Mouse (Mus musculus) hindbrain, embryonic 11.5 days (tissue): ENCODE data around the gene Rbfox1. TPM values are rescaled to one million over a fixed set of nuclear protein-coding genes. Genes with fewer than 3 reads are reported as not detected.

ENCODE experiments used
- ATAC-seq: fragments of 200-750 bp; cut with Nextera tagmentation; 2 replicates; pipeline ENCODE4 v1.8.0; 2017; ENCODE audit warnings: mild to moderate bottlenecking, moderate TSS enrichment, moderate library complexity; ENCODE audit not compliant: low FRiP score
- DNase-seq: peaks from one replicate; pipeline ENCODE4 v3.0.0-alpha.2; 2015; ENCODE audit warnings: low spot score
- H3K27ac ChIP-seq: fragments of 300-500 bp; sonication (generic); 2 replicates; pipeline ENCODE4 v1.5.1; 2014; ENCODE audit warnings: mild to moderate bottlenecking, low read depth, low read length
- H3K27me3 ChIP-seq: fragments of 300-500 bp; sonication (generic); 2 replicates; pipeline ENCODE4 v1.6.1; 2014; ENCODE audit warnings: mild to moderate bottlenecking, low read length, moderate library complexity, mixed read lengths; ENCODE audit not compliant: control insufficient read depth, insufficient read depth
- H3K36me3 ChIP-seq: fragments of 300-500 bp; sonication (generic); 2 replicates; pipeline ENCODE4 v1.6.1; 2014; ENCODE audit warnings: mild to moderate bottlenecking, low read length, moderate library complexity, mixed read lengths; ENCODE audit not compliant: control insufficient read depth, insufficient read depth
- H3K4me1 ChIP-seq: fragments of 300-500 bp; sonication (generic); replicated peaks from 2 replicates; pipeline ENCODE4 v1.6.1; 2014; ENCODE audit warnings: low read length, mixed read lengths; ENCODE audit not compliant: control insufficient read depth, insufficient read depth
- H3K4me2 ChIP-seq: fragments of 300-500 bp; sonication (generic); replicated peaks from 2 replicates; pipeline ENCODE4 v1.6.1; 2014; ENCODE audit warnings: mild to moderate bottlenecking, low read depth, low read length
- H3K4me3 ChIP-seq: fragments of 300-500 bp; sonication (generic); 2 replicates; pipeline ENCODE4 v1.5.1; 2014; ENCODE audit warnings: low read depth, low read length
- H3K9ac ChIP-seq: fragments of 300-500 bp; sonication (generic); 2 replicates; pipeline ENCODE4 v1.6.1; 2014; ENCODE audit warnings: low read depth, low read length
- H3K9me3 ChIP-seq: fragments of 300-500 bp; sonication (generic); 2 replicates; pipeline ENCODE4 v1.6.1; 2016; ENCODE audit warnings: low read length; ENCODE audit not compliant: control insufficient read depth
- WGBS: fragments of 180-500 bp; shearing (Covaris S2); extraction: QIAGEN DNeasy Blood & Tissue Kit; methylation state at CpG from one replicate; pipeline ENCODE4 v1.1.7; 2014; 5-methylcytosine and 5-hydroxymethylcytosine counted together
- polyA plus RNA-seq: library from polyadenylated mRNA; unstranded; fragments of >200 nt; fragmentation: Nextera tagmentation; extraction: Ambion mirVana; gene quantifications from 2 replicates; pipeline ENCODE4 v1.2.1, GENCODE M21; 2014

The Rbfox1 gene
- polyA plus RNA-seq, 1 experiment from 2014 or later = 20.3 TPM

DNA sequence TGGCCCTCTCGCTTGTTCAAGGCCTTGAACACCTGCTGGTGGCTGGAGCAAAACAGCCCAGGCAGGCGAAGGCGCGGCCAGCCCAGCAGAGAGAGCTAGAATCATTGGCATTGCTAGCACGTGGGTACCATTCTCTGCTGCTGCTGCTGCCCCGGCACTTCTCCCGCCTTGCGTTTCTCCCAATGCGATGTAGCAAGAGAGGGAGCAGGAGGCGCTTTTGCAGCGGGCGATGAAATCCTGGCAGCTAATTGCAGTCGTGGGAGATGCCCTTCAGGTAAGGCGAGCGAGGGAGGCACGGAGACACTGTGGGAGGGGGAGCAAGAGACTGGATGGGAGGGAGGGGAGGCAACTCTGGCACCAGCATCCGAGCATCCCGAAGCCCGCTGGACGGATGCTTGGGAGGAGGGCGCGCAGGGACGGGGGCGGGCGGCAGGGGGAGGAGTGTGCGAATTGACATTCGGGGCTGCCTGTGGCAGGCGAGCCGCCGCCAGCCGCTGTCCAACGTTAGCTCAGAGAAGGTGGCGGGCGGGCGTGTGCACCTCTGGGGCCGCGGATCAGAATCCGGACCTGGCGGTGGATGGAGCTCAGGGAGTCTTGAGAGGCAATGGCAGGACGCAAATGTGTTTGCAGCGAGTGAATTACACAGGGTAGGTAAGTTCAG is 463.6 kb downstream of the Rbfox1 start:
- Histone ChIP-seq H3K36me3 (no peaks in the 10 kb centered on the region), H3K4me1 (peaks cover 3% of the 10 kb centered on the region; the same call in 1 of the 2 replicates), H3K27me3 (peaks cover 10% of the 10 kb centered on the region), H3K9ac (peak overlapping the region; percentile 59), H3K4me3 (peak overlapping the region; percentile 42), H3K4me2 (peak overlapping the region; percentile 71), H3K27ac (no peak overlapping the region; the same call in 1 of the 2 replicates), H3K9me3 (no peaks in the 10 kb centered on the region)
- under 1% methylated on average over 41 of the region's 41 CpGs for WGBS
- DNase-seq = peak; percentile 67
- ATAC-seq = peak; percentile 83

DNA sequence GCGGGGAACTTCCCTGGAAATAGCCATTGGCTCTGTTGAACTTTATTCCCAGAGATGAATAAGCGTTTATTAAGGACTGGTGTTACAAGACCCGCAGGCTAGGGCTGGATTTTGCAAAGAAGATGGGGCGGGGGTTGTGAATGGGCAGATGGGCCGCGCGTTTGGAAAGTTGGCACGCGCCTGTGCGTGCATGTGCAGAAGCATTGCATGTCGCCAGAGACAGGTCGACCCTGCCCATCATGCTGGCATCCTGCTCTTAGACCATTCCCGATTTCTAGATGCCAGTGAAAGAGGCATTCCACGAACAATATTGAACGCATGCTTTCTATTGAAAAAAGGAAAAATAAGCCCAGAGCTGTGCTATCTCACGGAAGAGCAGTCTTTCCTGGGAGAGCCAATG is 464.2 kb downstream of the Rbfox1 start:
- peak overlapping the region; percentile 42 for H3K4me3 ChIP-seq
- WGBS = 29% methylated on average over 16 of the region's 16 CpGs
- no peaks in the 10 kb centered on the region for H3K9me3 ChIP-seq
- H3K27me3 ChIP-seq = peaks cover 10% of the 10 kb centered on the region
- DNase-seq = no peak
- 0 out of 2 replicates have a peak, but pooled peaks have one; percentile 18 for ATAC-seq
- H3K36me3 ChIP-seq = no peaks in the 10 kb centered on the region
- peak overlapping the region; percentile 71 for H3K4me2 ChIP-seq
- peaks cover 3% of the 10 kb centered on the region; the same call in 1 of the 2 replicates for H3K4me1 ChIP-seq
- no peak overlapping the region for H3K27ac ChIP-seq
- H3K9ac ChIP-seq = peak overlapping the region; percentile 59; the same call in 1 of the 2 replicates

DNA sequence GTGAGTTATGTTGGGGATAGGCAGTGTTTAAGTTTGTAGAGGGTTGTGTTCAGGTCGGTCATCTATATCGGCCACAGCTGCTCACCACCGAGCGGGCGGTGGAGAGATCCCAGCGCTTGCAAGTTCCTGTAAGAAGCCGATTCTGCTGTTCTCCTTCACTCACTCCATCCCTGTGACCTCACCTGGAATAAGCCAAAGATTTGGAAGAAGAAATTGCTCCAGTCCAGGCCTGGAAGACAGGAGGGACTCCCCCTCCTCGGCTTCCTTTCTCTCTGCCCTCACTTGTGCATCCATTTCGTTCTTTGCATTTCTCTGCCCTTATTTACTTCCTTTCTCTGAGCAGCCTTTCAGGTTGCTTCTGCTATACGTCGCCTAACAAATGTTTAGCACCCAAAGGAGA is 465.1 kb downstream of the Rbfox1 start:
- H3K27me3 ChIP-seq = peaks cover 10% of the 10 kb centered on the region
- DNase-seq (no peak), ATAC-seq (no peak)
- no peak overlapping the region for H3K4me3 ChIP-seq
- H3K4me2 ChIP-seq = no peak overlapping the region
- no peak overlapping the region for H3K9ac ChIP-seq
- no peak overlapping the region for H3K27ac ChIP-seq
- H3K9me3 ChIP-seq = no peaks in the 10 kb centered on the region
- no peaks in the 10 kb centered on the region for H3K36me3 ChIP-seq
- H3K4me1 ChIP-seq = peaks cover 3% of the 10 kb centered on the region; the same call in 1 of the 2 replicates
- WGBS = 89% methylated on average over 11 of the region's 11 CpGs

DNA sequence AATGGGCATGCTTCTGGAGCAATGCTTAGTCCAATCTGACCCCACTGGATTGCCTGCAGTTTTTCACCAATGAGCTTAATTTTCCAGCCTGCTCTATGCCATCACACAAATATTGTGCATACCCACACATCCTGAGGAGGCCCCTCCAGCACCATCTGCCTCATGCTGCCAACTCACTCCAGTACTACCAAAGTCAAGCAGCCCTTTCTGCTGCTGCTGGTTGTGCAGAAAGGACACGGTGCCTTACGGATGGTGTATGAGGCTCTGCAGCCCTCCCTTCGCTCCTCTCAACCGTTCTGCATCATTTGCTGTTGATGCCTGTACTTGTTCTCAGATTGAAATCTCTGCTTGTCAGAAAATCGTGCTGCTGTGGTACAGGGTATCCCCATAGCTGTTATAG is 468.0 kb downstream of the Rbfox1 start:
- Histone ChIP-seq H3K27ac (no peak overlapping the region), H3K4me2 (no peak overlapping the region), H3K4me1 (peaks cover 3% of the 10 kb centered on the region; the same call in 1 of the 2 replicates), H3K9me3 (no peaks in the 10 kb centered on the region), H3K27me3 (peaks cover 7% of the 10 kb centered on the region), H3K9ac (no peak overlapping the region), H3K4me3 (no peak overlapping the region), H3K36me3 (no peaks in the 10 kb centered on the region)
- no peak for ATAC-seq
- WGBS = 87% methylated on average over 5 of the region's 5 CpGs
- no peak for DNase-seq

DNA sequence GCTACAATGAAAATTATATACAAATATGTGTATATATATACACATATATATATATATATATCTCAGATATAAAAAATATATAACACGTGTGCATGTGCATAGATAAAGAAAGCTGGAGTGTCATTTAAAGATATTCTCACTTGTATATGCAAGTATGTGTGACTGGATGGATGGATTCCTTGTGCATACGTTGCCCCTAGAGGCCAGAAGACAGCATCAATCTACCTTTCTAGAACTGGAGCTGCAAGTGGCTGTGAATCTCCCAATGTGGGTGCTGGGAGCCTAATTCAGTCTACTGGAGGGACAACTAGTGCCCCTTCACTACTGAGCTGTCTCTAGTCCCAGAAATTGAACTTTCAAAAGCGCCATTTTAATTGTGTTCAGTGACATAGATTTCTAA is 471.8 kb downstream of the Rbfox1 start:
- no peak for DNase-seq
- WGBS = 77% methylated on average over 3 of the region's 3 CpGs

DNA sequence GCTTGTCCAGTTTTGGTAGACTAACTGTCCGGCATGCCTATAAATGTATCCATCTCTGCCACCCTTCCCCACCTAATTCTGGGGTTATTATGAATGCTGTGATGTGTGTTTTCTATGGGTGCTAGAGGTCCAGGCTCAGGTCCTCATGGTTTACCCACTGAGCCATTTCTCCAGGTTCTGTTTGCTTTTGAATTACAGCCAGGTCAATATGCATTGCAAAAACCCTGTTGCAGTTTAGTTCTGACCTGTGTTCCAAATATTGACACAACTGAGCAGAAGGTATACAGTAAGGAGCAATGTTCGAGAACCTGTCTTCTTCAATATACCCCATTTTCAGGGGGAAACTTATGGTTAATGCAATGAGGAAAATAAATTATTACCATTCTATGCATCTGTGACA is 480.6 kb downstream of the Rbfox1 start:
- DNase-seq = no peak
- no peaks in the 10 kb centered on the region for H3K9me3 ChIP-seq
- no peak overlapping the region for H3K27ac ChIP-seq
- WGBS = 89% methylated on average over 2 of the region's 2 CpGs
- no peaks in the 10 kb centered on the region for H3K27me3 ChIP-seq
- no peaks in the 10 kb centered on the region for H3K36me3 ChIP-seq
- no peak for ATAC-seq
- H3K4me2 ChIP-seq = no peak overlapping the region
- no peaks in the 10 kb centered on the region for H3K4me1 ChIP-seq
- H3K4me3 ChIP-seq = no peak overlapping the region
- H3K9ac ChIP-seq = no peak overlapping the region

More for the DNA sequence above, 471.8 kb downstream of the Rbfox1 start:
- H3K27ac ChIP-seq = no peak overlapping the region
- no peaks in the 10 kb centered on the region for H3K9me3 ChIP-seq
- no peaks in the 10 kb centered on the region for H3K27me3 ChIP-seq
- no peak overlapping the region for H3K4me2 ChIP-seq
- no peaks in the 10 kb centered on the region for H3K36me3 ChIP-seq
- H3K4me1 ChIP-seq = no peaks in the 10 kb centered on the region
- H3K4me3 ChIP-seq = no peak overlapping the region
- no peak overlapping the region for H3K9ac ChIP-seq
- no peak for ATAC-seq

DNA sequence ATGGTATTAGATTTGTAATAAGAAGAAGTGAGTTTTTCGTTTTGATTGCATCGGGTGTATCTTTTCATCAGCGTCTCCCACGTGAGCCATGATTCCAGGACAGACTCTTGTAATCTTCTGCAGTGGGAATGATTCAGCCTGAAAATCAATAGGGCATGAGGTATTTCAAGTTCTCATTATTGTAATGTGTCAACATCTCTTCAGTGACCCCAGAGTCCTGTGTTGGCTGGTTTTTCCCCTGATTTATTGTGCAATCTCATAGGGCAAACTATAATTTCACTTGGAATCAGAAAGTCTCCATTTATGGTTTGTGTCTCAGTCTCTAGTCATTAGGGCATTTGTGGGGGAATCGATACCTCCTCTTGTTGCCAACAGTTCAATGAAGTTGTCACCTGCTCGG is 481.5 kb downstream of the Rbfox1 start:
- H3K27me3 ChIP-seq = no peaks in the 10 kb centered on the region
- no peaks in the 10 kb centered on the region for H3K9me3 ChIP-seq
- H3K4me3 ChIP-seq = no peak overlapping the region
- H3K27ac ChIP-seq = no peak overlapping the region
- H3K4me2 ChIP-seq = no peak overlapping the region
- ATAC-seq (no peak), DNase-seq (no peak)
- H3K4me1 ChIP-seq = no peaks in the 10 kb centered on the region
- WGBS = 85% methylated on average over 6 of the region's 6 CpGs
- H3K9ac ChIP-seq = no peak overlapping the region
- H3K36me3 ChIP-seq = no peaks in the 10 kb centered on the region

DNA sequence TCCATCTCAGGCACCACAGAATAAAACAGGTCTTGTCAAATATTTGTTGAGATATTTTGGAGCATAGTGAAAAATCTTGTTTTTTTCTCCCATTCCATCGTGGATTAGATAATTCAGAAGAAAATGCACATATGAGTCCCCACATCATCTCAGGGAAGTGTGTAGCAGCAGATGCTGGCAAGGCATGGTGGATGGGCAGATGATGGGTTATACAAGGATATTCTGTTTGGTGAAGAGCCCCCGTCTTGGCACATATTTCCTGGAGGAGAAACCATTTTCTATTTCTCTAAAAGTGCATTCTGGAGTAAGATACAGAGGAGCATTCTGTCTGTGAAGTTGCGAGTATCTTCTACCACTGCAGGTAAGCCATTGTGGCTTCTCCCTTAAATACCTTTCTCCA is 495.8 kb downstream of the Rbfox1 start:
- Histone ChIP-seq H3K9me3 (no peaks in the 10 kb centered on the region), H3K27ac (no peak overlapping the region), H3K36me3 (no peaks in the 10 kb centered on the region), H3K9ac (no peak overlapping the region), H3K4me3 (no peak overlapping the region), H3K27me3 (no peaks in the 10 kb centered on the region), H3K4me1 (no peaks in the 10 kb centered on the region), H3K4me2 (no peak overlapping the region)
- WGBS = 85% methylated on average over 3 of the region's 3 CpGs
- ATAC-seq (no peak), DNase-seq (no peak)

DNA sequence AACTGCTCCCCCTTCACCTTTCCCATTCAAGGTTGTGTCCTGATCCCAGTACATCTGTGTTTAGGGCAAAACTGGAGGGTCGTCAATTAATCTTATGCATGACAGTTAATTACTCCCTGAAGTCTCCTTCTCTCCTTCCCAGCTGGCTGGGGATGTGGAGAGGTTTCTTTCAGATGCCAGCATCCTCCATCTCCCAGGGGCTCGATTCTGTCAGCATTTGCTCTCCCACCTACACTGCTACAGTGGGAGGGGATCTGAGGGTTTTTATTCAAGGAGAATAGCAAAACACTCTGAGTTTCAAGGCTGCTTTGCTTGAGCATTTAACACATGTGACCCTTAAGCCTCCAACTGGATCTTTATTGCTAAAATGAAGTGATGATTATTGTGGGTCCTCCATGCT is 496.4 kb downstream of the Rbfox1 start:
- no peak for ATAC-seq

More for the DNA sequence above, 496.4 kb downstream of the Rbfox1 start:
- no peaks in the 10 kb centered on the region for H3K27me3 ChIP-seq
- WGBS = 74% methylated on average over 2 of the region's 2 CpGs
- no peak for DNase-seq
- no peak overlapping the region for H3K27ac ChIP-seq
- no peaks in the 10 kb centered on the region for H3K36me3 ChIP-seq
- no peaks in the 10 kb centered on the region for H3K4me1 ChIP-seq
- H3K9me3 ChIP-seq = no peaks in the 10 kb centered on the region
- H3K9ac ChIP-seq = no peak overlapping the region
- H3K4me3 ChIP-seq = no peak overlapping the region
- H3K4me2 ChIP-seq = no peak overlapping the region
